Mouse (Mus musculus) intestine, postnatal 0 days (tissue): ENCODE data around the gene Wdr5. TPM values are rescaled to one million over a fixed set of nuclear protein-coding genes. Genes with fewer than 3 reads are reported as not detected.

Experiments used
- ATAC-seq: fragments of 200-750 bp; cut with Nextera tagmentation; 2 replicates; pipeline ENCODE4 v1.8.0; 2017; ENCODE audit warnings: mild to moderate bottlenecking, moderate TSS enrichment, moderate library complexity
- H3K27ac ChIP-seq: fragments of 300-500 bp; sonication (generic); 2 replicates; pipeline ENCODE4 v1.5.1; 2014; ENCODE audit warnings: mild to moderate bottlenecking, low read depth, low read length, moderate library complexity
- H3K27me3 ChIP-seq: fragments of 300-500 bp; sonication (generic); replicated peaks from 2 replicates; pipeline ENCODE4 v1.6.1; 2014; ENCODE audit warnings: low read length, mixed read lengths; ENCODE audit not compliant: control insufficient read depth, insufficient read depth
- H3K36me3 ChIP-seq: fragments of 300-500 bp; sonication (generic); 2 replicates; pipeline ENCODE4 v1.6.1; 2014; ENCODE audit warnings: mild to moderate bottlenecking, moderate library complexity; ENCODE audit not compliant: control insufficient read depth, insufficient read depth
- H3K4me1 ChIP-seq: fragments of 300-500 bp; sonication (generic); replicated peaks from 2 replicates; pipeline ENCODE4 v1.6.1; 2014; ENCODE audit warnings: antibody characterized with exemption, low read length, mixed read lengths; ENCODE audit not compliant: control insufficient read depth, insufficient read depth
- H3K4me2 ChIP-seq: fragments of 300-500 bp; sonication (generic); replicated peaks from 2 replicates; pipeline ENCODE4 v1.6.1; 2014; ENCODE audit warnings: low read depth, mild to moderate bottlenecking, moderate library complexity
- H3K4me3 ChIP-seq: fragments of 300-500 bp; sonication (generic); 2 replicates; pipeline ENCODE4 v1.5.1; 2014; ENCODE audit warnings: low read depth, low read length
- H3K9ac ChIP-seq: fragments of 300-500 bp; sonication (generic); 2 replicates; pipeline ENCODE4 v1.6.1; 2014; ENCODE audit warnings: mild to moderate bottlenecking, low read depth, low read length
- H3K9me3 ChIP-seq: fragments of 300-500 bp; sonication (generic); 2 replicates; pipeline ENCODE4 v1.6.1; 2016; ENCODE audit warnings: mixed run types; ENCODE audit not compliant: control insufficient read depth
- CTCF ChIP-seq: sonication (generic); IDR thresholded peaks from 2 replicates; pipeline ENCODE4 v1.5.1; 2016; ENCODE audit warnings: low read depth, mild to moderate bottlenecking, control low read depth, antibody characterized with exemption, moderate library complexity
- WGBS: fragments of 180-500 bp; shearing (Covaris S2); extraction: QIAGEN DNeasy Blood & Tissue Kit; methylation state at CpG from one replicate; pipeline ENCODE4 v1.1.7; 2014; 5-methylcytosine and 5-hydroxymethylcytosine counted together
- polyA plus RNA-seq: library from polyadenylated mRNA; unstranded; fragments of >200 nt; fragmentation: Nextera tagmentation; extraction: Ambion mirVana; gene quantifications from 2 replicates; pipeline ENCODE4 v1.2.1, GENCODE M21; 2015

Gene Wdr5
- polyA plus RNA-seq, 1 experiment from 2014 or later = 15.6 TPM

DNA sequence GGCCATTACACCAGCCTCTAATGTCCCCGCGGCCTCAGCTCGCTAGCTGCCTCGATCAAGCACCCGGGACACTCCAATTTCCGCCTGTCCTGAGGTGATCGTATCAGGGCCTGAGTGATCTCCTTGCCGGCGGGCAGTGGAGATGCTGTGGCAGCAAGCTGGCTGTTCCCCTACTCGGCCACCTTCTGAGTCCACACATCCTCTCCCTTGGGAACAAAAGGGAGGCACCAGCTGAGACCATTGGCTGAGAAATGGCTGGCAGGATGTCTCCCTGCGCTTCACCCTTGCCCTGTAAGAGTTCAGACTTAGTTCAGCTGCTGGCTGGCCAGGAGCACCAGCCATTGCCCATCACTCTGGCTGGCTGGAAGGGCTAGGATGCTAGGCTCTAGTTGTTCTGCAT is 67.2 kb downstream of the Wdr5 start:
- Histone ChIP-seq H3K4me2 (no peak overlapping the region), H3K27ac (no peak overlapping the region), H3K36me3 (no peaks in the 10 kb centered on the region), H3K27me3 (no peaks in the 10 kb centered on the region), H3K4me1 (no peaks in the 10 kb centered on the region), H3K9me3 (no peaks in the 10 kb centered on the region), H3K9ac (no peak overlapping the region), H3K4me3 (no peak overlapping the region)
- ATAC-seq = no peak
- no peak for TF ChIP-seq CTCF
- 65% methylated on average over 11 of the region's 11 CpGs for WGBS

- ATAC-seq = no peak
- no peaks in the 10 kb centered on the region for H3K9me3 ChIP-seq
- TF ChIP-seq CTCF = no peak
- H3K4me1 ChIP-seq = no peaks in the 10 kb centered on the region
- H3K36me3 ChIP-seq = no peaks in the 10 kb centered on the region
- H3K27ac ChIP-seq = no peak overlapping the region
- no peaks in the 10 kb centered on the region for H3K27me3 ChIP-seq
- 76% methylated on average over 2 of the region's 2 CpGs for WGBS
- H3K9ac ChIP-seq = no peak overlapping the region
- no peak overlapping the region for H3K4me2 ChIP-seq
- H3K4me3 ChIP-seq = no peak overlapping the region
Observed at GRCm38 (mm10) chr2:27583019-27583418, 68.1 kb downstream of the Wdr5 start.

DNA sequence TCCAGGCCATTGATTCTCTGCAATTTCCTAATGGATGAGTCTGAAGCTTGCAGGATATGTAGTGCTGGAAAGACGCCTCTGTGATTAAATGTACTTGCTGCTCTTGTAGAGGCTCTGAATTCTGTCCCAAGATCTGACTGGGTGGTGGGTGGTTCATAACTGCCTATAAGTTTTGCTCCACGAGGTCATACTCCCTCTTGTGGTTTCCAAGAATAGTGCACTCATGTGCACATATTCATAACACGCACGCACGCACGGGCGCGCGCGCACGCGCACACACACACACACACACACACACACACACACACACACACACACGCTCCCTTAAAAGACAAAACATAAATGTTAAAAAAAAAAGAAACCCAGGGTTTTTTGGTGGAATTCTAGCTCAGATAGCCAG is 69.6 kb downstream of the Wdr5 start:
- no peaks in the 10 kb centered on the region for H3K27me3 ChIP-seq
- H3K9me3 ChIP-seq = no peaks in the 10 kb centered on the region
- no peak overlapping the region for H3K27ac ChIP-seq
- H3K9ac ChIP-seq = no peak overlapping the region
- no peak for ATAC-seq
- 93% methylated on average over 13 of the region's 13 CpGs for WGBS
- no peaks in the 10 kb centered on the region for H3K36me3 ChIP-seq
- TF ChIP-seq CTCF = peak; percentile 30
- H3K4me2 ChIP-seq = no peak overlapping the region
- no peaks in the 10 kb centered on the region for H3K4me1 ChIP-seq
- H3K4me3 ChIP-seq = no peak overlapping the region

Other genes with a start within 250 kb of the Wdr5 start
- 5.4 and 6.8 TPM in 2 replicates for gene Vav2, start 88.1 kb upstream of the Wdr5 start, polyA plus RNA-seq
- gene Brd3os, start 72.8 kb upstream of the Wdr5 start, polyA plus RNA-seq = 1.5 and 1.8 TPM in 2 replicates
- gene Brd3, start 7.5 kb upstream of the Wdr5 start, polyA plus RNA-seq = 49.8 and 50.2 TPM in 2 replicates
- 9.0 and 10.2 TPM in 2 replicates for gene Rxra, start 161.3 kb downstream of the Wdr5 start, polyA plus RNA-seq